Mouse (Mus musculus): ENCODE measurements at regions not wholly inside any gene's neighbourhood (a gene's known extent, or its start where the extent isn't known, plus 50 kb on each side); places are given as distances from the start of the nearest gene placed in this dataset.

GRCm38 (mm10) chr4:106100211-106101025 is 215.6 kb upstream of the Usp24 start:
- intact Hi-C loops (cut with DNase I), result no loop called here
- no peak for DNase-seq

DNA sequence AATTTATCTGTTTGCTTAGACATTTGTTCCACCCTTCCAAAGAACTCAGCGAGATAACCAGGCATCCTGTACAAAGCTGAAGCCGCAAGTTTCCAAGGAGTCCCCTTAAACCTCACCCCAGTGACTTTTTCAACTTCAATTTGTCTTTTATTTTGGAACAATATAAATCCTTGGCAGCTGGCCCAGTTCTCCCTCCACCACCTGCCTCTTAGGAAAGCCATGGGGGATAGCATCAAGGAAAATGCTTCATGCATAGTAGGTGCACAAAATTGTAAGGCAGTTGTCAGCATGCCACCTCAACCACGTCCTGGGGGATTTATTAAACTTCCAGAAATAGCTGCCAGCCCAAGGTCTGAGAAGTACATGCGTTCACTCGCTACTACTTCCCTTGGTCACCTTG is 214.1 kb upstream of the Usp24 start:
- intact Hi-C loops (cut with DNase I), result no loop called here
- DNase-seq, result no peak

DNA sequence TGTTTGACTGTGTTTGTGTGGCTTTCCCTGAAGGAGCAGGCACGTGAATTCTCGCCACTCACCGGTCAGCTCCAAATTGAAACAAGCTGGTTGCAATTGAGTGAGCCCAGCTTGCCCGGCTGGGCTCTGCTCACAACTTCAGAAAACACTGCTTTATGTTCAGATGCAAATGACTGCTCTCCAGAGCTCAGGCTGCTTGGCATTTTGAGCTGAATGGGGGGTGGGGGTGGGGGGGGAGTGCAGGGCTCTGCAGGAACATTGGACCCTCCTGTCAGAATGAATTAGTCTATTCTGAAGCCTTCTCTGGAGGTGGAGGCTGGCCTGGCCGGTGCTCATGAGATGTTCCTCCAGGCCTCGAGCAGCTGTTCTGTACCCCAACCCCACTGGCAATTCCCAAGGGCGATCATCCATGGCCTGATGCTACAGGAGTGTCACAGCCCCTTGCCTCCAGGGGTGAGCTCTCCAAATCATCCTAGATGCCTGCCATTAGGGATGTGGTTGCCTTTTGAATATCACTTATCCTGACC is 213.5 kb upstream of the Usp24 start:
- intact Hi-C loops (cut with DNase I), result no loop called here
- no peak for DNase-seq

DNA sequence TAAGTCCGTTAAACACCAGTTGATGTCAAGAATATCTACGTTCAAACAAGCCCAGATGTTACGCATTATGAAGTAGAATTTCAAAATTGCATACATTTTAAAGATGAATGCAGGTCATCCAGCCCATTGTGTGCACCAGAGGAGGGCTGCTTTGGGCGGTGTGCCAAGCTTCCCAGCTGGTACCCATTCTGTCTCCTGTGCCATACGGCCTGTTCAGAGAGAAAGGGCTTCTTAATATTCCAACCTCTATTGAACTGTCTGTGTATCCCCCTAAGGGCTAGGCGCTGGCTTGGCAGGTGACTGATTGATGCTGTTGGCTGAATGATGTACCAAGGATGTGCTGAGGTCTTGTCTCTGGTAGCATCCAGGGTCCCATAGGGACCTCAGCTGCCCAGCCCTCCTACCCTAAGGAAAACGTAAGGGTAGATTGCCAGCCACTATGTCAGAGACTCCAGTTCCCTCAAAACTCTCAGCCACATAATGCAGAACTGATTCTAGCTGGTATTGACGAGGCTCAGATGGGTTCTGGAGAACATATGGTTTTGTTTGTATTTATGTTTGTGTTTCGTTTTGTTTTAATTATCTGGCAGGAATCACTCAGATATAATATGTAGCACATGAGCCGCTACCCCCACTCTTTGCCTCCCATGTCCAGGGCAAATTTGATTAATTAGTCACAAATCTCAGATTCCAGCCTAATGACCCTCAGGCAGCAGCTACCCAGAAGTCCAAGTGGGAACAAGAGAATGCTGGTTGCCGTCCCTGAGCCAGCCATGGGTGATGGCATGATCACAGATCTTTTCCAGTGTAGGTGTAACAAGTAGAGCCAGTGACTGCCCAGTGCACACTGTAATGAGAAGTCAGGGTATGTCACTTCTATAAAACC is 212.0 kb upstream of the Usp24 start:
- intact Hi-C loops (cut with DNase I), result no loop called here
- DNase-seq, result no peak

DNA sequence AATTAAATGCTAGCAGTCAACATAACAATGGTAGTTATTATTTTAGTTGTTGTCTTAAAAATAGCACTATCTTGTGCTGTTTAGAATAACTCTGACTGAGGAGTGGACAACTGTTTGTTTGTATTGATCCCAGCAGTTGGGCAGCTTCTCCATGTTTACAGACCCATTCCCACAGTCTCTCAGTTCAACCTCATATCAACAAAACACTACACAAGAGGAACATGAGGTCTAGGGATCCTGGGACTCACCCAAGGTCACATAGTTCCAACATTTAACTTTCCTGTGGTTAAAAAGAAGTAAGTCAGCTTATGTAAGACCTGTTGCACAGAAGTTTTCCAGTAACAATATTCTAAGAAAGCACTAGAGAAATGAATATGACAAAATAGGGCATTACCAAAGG is 203.0 kb upstream of the Usp24 start:
- intact Hi-C loops (cut with DNase I), result no loop called here
- no peak for DNase-seq

DNA sequence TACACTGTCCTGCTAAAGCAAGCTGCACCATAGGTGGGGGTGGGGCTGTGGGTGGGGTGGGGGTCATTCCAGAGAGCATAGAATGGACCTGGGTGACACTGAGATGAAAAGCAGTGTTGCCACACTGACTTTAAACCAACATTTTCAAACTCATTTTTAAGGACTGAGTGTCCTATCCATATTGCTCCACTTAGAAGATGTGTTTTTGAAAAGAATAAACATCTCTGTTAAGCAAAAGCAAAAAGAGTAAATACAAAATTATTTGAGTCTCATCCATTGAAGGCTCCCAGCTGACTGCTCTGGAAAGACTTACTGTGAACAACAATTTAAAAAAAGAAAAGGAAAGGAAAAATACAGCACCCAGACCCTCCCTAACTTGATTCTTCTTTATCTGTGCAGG is 202.3 kb upstream of the Usp24 start:
- no peak for DNase-seq
- intact Hi-C loops (cut with DNase I), result no loop called here

DNA sequence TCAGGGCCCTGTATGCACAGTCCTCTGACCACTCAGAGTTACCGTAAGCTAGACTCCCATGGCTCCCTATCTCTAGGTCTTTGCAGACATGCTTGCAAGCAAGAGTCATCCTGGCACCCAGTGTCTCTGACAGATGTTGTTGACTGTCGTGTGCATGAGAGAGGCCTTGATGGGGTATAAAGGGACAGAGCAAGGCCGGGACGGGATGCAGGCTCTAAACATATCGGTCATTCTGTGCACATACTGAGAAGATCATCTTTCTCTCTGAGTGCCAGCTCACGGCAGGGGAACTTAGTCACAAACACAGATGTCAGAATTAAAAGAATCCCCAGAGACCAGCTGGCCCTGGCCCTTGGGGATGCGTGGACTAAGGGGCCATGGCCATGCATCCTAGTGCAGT is 199.4 kb upstream of the Usp24 start:
- no peak for DNase-seq
- intact Hi-C loops (cut with DNase I), result no loop called here

- intact Hi-C loops (cut with DNase I), result no loop called here
- DNase-seq, result no peak
These were observed 194.7 kb upstream of the Usp24 start for GRCm38 (mm10) chr4:106121306-106121705.

- intact Hi-C loops (cut with DNase I), result no loop called here
- peak; percentile 14 to 22 for DNase-seq
These were observed 192.9 kb upstream of the Usp24 start for GRCm38 (mm10) chr4:106123038-106123654.

DNA sequence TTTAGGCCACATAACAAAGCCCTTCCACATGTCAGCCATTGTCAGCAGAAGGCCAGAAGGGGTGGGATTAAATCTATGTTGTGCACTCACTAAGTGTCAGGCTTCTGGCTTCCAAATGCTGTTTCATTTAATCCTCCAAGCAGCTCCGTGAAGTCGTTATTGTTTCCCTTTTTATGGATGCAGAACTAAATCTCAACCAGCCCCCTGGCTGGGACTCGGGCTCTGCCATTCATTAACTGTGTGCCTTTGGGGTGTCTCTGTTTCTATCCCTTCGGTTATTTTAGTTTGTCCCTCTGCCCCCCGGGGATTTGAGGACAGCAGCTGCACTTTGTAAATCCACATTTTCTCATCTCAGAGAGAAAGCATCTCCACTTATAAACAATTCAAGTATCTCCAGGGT is 188.8 kb upstream of the Usp24 start:
- no peak for DNase-seq
- intact Hi-C loops (cut with DNase I), result no loop called here

DNA sequence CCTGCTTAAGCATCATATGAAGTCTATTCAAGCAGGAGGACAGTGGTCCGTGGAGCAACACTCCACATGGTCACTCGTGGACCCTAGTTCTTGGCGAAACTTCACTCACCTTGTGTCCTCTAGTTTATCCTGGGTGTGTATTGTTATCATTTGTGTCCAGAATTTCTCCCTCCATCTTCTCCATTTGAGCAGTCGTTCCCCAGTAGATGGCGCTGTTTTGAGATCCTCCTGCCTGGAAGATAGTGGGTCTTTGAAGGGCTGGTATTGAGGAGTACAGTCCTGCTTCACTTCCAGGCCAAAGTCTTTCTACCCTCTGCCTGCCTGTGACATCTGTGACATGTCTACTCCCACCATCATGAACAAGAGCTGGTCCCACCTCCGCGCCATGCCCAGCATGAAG is 188.4 kb upstream of the Usp24 start:
- intact Hi-C loops (cut with DNase I), result no loop called here
- DNase-seq, result peak; percentile 11 to 28

- no peak for DNase-seq
- intact Hi-C loops (cut with DNase I), result no loop called here
These were observed 186.7 kb upstream of the Usp24 start for GRCm38 (mm10) chr4:106129327-106129726.

GRCm38 (mm10) chr4:106129803-106130202 is 186.2 kb upstream of the Usp24 start:
- intact Hi-C loops (cut with DNase I), result no loop called here
- no peak for DNase-seq

DNA sequence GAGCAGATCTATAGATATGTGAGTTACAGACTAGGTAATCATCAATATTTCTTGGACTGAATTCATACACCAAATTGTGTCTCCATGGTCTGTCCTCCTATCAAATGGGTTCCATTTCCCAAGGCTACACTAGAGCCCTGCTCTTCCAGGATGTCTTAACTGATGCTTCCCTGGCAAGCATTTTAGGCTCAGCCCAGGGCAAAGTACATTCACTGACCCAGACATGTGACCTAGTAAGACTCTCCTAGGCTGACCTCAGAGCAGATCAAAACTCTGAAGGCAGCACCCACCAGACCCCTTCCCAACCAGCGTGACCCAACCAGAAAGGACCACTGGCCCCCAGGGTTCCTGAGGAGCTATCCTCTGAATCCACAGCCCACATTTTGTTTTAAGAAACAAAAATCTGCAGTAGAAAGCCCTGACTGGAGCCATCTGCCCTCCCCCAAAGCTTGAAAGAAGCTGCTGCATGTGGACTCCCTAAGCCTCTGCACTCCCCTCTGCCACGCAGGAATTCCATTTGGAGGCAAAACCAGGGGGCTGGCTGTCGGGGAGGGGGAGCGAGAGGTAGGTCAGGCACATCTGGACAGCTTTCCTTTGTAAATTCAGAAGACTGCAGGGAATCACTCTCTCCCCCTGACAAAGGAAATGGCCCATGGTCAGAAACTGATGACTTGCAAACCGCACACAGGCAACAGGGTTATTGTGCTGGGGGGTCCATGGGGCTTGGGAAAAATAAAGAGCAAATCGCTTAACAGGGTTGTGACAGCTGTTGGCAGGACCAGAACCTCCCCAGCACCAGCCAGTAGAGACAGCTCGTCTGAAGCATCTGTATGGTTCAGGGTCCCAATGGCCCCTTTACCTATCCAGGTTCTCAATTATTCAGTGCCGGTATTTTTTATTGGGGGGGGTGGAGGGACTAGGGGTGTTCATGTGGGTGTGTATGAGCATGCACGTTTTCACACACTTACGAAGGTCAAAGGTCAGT is 182.0 kb upstream of the Usp24 start:
- no peak for DNase-seq
- intact Hi-C loops (cut with DNase I), result no loop called here

DNA sequence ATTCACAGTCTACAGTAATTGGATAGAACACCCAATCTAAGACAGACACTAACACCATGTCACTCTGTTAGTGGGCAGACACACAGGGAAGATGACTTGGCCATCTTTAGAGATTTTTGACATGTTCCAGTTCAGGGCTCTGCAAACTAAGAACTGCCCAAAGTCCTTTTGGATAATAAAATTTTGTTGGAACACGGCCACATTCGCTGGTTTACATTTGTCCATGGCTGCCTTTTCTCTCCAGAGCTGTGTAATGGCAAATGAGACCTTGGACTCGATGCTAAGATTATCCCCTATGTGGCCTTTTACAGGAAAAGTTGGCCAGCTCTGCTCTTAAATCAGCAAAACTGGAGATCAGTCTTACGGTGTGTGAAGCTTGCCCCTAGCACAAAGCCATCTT is 173.3 kb upstream of the Usp24 start:
- intact Hi-C loops (cut with DNase I), result no loop called here
- no peak for DNase-seq

DNA sequence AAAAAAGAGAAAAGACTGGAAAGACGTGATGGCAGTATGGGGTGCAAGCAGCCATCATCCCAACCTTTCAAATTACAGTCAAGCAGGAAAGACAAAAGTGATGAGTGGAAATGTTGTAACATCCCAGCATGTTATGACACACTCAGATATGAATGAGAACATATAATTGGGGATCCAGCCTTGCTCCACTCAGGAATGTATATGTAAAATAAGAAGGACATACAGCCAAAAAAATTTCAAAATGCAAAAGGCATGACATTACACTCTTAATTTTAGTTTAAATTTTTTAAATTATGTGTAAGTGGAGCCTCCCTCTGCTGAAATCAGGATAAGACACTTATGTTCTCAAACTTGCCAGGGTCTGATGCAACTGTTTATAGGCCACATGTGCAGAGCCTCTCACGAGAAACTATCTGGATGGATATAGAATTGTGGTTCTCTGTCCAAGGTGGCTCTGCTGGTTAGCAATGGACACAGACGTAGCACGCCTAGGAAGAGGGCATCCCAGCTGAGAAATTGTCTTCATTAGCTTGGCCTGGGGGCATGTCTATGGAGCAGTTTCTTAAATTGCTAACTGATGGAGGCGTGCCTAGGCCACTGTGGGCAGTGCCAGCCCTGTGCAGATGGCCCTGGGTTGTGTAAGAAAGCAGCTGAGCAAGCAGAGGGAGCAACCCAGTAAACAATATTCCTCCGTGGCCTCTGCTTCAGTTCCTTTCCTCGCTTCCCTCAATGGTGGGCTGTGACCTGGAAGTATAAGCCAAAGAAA is 171.5 kb upstream of the Usp24 start:
- no peak for DNase-seq
- intact Hi-C loops (cut with DNase I), result no loop called here

GRCm38 (mm10) chr4:106146919-106147460 is 169.0 kb upstream of the Usp24 start:
- intact Hi-C loops (cut with DNase I), result no loop called here
- DNase-seq, result no peak

GRCm38 (mm10) chr4:106148866-106149265 is 167.1 kb upstream of the Usp24 start:
- no peak for DNase-seq
- intact Hi-C loops (cut with DNase I), result no loop called here

GRCm38 (mm10) chr4:106149471-106150048 is 166.5 kb upstream of the Usp24 start:
- intact Hi-C loops (cut with DNase I), result no loop called here

More at GRCm38 (mm10) chr4:106149471-106150048, 166.5 kb upstream of the Usp24 start:
- DNase-seq, result no peak
